Mouse (Mus musculus) CH12.LX (cell line): ENCODE results near the gene Tgfb2. TPM values are rescaled to one million over a fixed set of nuclear protein-coding genes. Genes with fewer than 3 reads are reported as not detected.

ENCODE experiments used
- DNase-seq: peaks from one replicate; pipeline ENCODE4 v3.0.0-alpha.2; 2013; ENCODE audit errors: extremely low read depth
- H3K27ac ChIP-seq: 2 replicates; pipeline ENCODE4 v1.5.1; 2012; ENCODE audit warnings: low read depth, mild to moderate bottlenecking, control low read depth, moderate library complexity; ENCODE audit not compliant: insufficient read depth
- H3K27me3 ChIP-seq: replicated peaks from 2 replicates; pipeline ENCODE3; 2012; ENCODE audit warnings: inconsistent platforms
- H3K36me3 ChIP-seq, 2 experiments: replicated peaks in 1 of 2; 2 replicates each; pipeline versions ENCODE3 to v1.6.1; 2012; ENCODE audit warnings: inconsistent platforms in 1 of 2, low read length in 1 of 2, mild to moderate bottlenecking in 1 of 2, mixed read lengths in 1 of 2, moderate library complexity in 1 of 2; ENCODE audit not compliant: control insufficient read depth in 1 of 2, insufficient read depth in 1 of 2
- H3K4me1 ChIP-seq, 2 experiments: 2 replicates each; pipeline ENCODE4 v1.6.1; 2012; ENCODE audit warnings: inconsistent platforms in 1 of 2, moderate library complexity in 1 of 2; ENCODE audit not compliant: insufficient read depth in 2 of 2, control insufficient read depth in 1 of 2
- H3K4me2 ChIP-seq: 2 replicates; pipeline ENCODE4 v1.6.1; 2012; ENCODE audit warnings: low read depth, mild to moderate bottlenecking, control low read depth; ENCODE audit not compliant: poor library complexity, insufficient read depth, severe bottlenecking
- H3K4me3 ChIP-seq, 3 experiments: fragments of 150-350 bp in 1 of 3; sonication (generic) in 1 of 3; replicated peaks in 1 of 3; 2 replicates each; pipeline versions ENCODE3 to v1.5.1; 2011 to 2012; ENCODE audit warnings: low read depth in 2 of 3, low read length in 2 of 3, mild to moderate bottlenecking in 2 of 3, moderate library complexity in 2 of 3, control low read depth in 1 of 3, improper control_type of control experiment in 1 of 3, inconsistent platforms in 1 of 3, mixed read lengths in 1 of 3; ENCODE audit not compliant: poor library complexity in 1 of 3
- H3K79me2 ChIP-seq: replicated peaks from 2 replicates; pipeline ENCODE4 v1.6.1; 2012; ENCODE audit warnings: mild to moderate bottlenecking, moderate library complexity; ENCODE audit not compliant: control insufficient read depth, poor library complexity, insufficient read depth, severe bottlenecking; ENCODE audit errors: extremely low read depth
- H3K9ac ChIP-seq: 2 replicates; pipeline ENCODE4 v1.6.1; 2012; ENCODE audit warnings: low read depth, mild to moderate bottlenecking, control low read depth, moderate library complexity; ENCODE audit not compliant: insufficient read depth
- H3K9me3 ChIP-seq: replicated peaks from 2 replicates; pipeline ENCODE3; 2012; ENCODE audit warnings: low read length, inconsistent platforms, mixed read lengths
- CHD1 ChIP-seq: IDR thresholded peaks from 2 replicates; pipeline ENCODE4 v1.6.1; 2012; ENCODE audit warnings: low read depth, low read length, improper control_type of control experiment, inconsistent platforms
- CHD2 ChIP-seq: IDR thresholded peaks from 2 replicates; pipeline ENCODE4 v1.6.1; 2011; ENCODE audit warnings: low read length, improper control_type of control experiment
- CTCF ChIP-seq, 2 experiments: IDR thresholded peaks in 1 of 2; conservative IDR thresholded peaks in 1 of 2; 2 replicates each; pipeline ENCODE4 v1.5.1; 2011 to 2012; ENCODE audit warnings: low read depth in 2 of 2, low read length in 2 of 2, improper control_type of control experiment in 1 of 2, inconsistent platforms in 1 of 2, mild to moderate bottlenecking in 1 of 2, moderate library complexity in 1 of 2
- E2F4 ChIP-seq: IDR thresholded peaks from 2 replicates; pipeline ENCODE4 v1.6.1; 2011; ENCODE audit warnings: low read depth, low read length, improper control_type of control experiment; ENCODE audit not compliant: insufficient replicate concordance
- ELF1 ChIP-seq: IDR thresholded peaks from 2 replicates; pipeline ENCODE4 v1.6.1; 2014; ENCODE audit warnings: low read depth, mild to moderate bottlenecking, inconsistent platforms, low read length, improper control_type of control experiment
- ETS1 ChIP-seq: conservative IDR thresholded peaks from 2 replicates; pipeline ENCODE4 v1.6.1; 2012; ENCODE audit warnings: low read depth, mild to moderate bottlenecking, inconsistent platforms, low read length, improper control_type of control experiment, moderate library complexity
- GABPA ChIP-seq: IDR thresholded peaks from 2 replicates; pipeline ENCODE4 v1.6.1; 2012; ENCODE audit warnings: low read depth, low read length, improper control_type of control experiment, inconsistent platforms; ENCODE audit not compliant: insufficient replicate concordance
- IRF4 ChIP-seq: IDR thresholded peaks from 2 replicates; pipeline ENCODE4 v1.6.1; 2014; ENCODE audit warnings: low read depth, mild to moderate bottlenecking, inconsistent platforms, low read length, improper control_type of control experiment
- MAFK ChIP-seq: IDR thresholded peaks from 2 replicates; pipeline ENCODE4 v1.6.1; 2011; ENCODE audit warnings: low read length, improper control_type of control experiment; ENCODE audit not compliant: insufficient replicate concordance
- MAX ChIP-seq: IDR thresholded peaks from 2 replicates; pipeline ENCODE4 v1.6.1; 2011; ENCODE audit warnings: low read length, improper control_type of control experiment
- MAZ ChIP-seq: IDR thresholded peaks from 2 replicates; pipeline ENCODE4 v1.6.1; 2012; ENCODE audit warnings: low read depth, mild to moderate bottlenecking, inconsistent platforms, low read length, improper control_type of control experiment, moderate library complexity
- MEF2A ChIP-seq: IDR thresholded peaks from 2 replicates; pipeline ENCODE4 v1.6.1; 2014; ENCODE audit warnings: low read depth, mild to moderate bottlenecking, inconsistent platforms, low read length, improper control_type of control experiment, borderline replicate concordance
- MXI1 ChIP-seq: IDR thresholded peaks from 2 replicates; pipeline ENCODE4 v1.6.1; 2011; ENCODE audit warnings: mild to moderate bottlenecking, low read depth, low read length, improper control_type of control experiment
- MYC ChIP-seq: IDR thresholded peaks from 2 replicates; pipeline ENCODE4 v1.6.1; 2011; ENCODE audit warnings: low read depth, mild to moderate bottlenecking, improper control_type of control experiment, low read length
- NELFE ChIP-seq: IDR thresholded peaks from 2 replicates; pipeline ENCODE4 v1.6.1; 2011; ENCODE audit warnings: low read depth, low read length, improper control_type of control experiment
- NRF1 ChIP-seq: IDR thresholded peaks from 2 replicates; pipeline ENCODE4 v1.6.1; 2014; ENCODE audit warnings: low read depth, mild to moderate bottlenecking, inconsistent platforms, low read length, improper control_type of control experiment, moderate library complexity
- PAX5 ChIP-seq: IDR thresholded peaks from 2 replicates; pipeline ENCODE4 v1.6.1; 2012; ENCODE audit warnings: low read length, inconsistent platforms, mixed read lengths
- POLR2AphosphoS2 ChIP-seq: IDR thresholded peaks from 2 replicates; pipeline ENCODE4 v1.6.1; 2011; ENCODE audit warnings: low read depth, low read length, improper control_type of control experiment
- RAD21 ChIP-seq: IDR thresholded peaks from 2 replicates; pipeline ENCODE4 v1.6.1; 2011; ENCODE audit warnings: low read depth, mild to moderate bottlenecking, low read length, improper control_type of control experiment, moderate library complexity
- RCOR1 ChIP-seq: conservative IDR thresholded peaks from 2 replicates; pipeline ENCODE4 v1.6.1; 2012; ENCODE audit warnings: low read depth, mild to moderate bottlenecking, inconsistent platforms, low read length, improper control_type of control experiment
- SIN3A ChIP-seq: IDR thresholded peaks from 2 replicates; pipeline ENCODE4 v1.6.1; 2012; ENCODE audit warnings: low read length, improper control_type of control experiment, inconsistent platforms
- SMC3 ChIP-seq: IDR thresholded peaks from 2 replicates; pipeline ENCODE4 v1.6.1; 2011; ENCODE audit warnings: low read depth, low read length, improper control_type of control experiment
- TBP ChIP-seq: conservative IDR thresholded peaks from 2 replicates; pipeline ENCODE4 v1.6.1; 2011; ENCODE audit warnings: low read depth, low read length, improper control_type of control experiment
- UBTF ChIP-seq: IDR thresholded peaks from 2 replicates; pipeline ENCODE4 v1.6.1; 2012; ENCODE audit warnings: low read depth, mild to moderate bottlenecking, inconsistent platforms, low read length, improper control_type of control experiment, moderate library complexity
- USF2 ChIP-seq: conservative IDR thresholded peaks from 2 replicates; pipeline ENCODE4 v1.6.1; 2011; ENCODE audit warnings: low read depth, low read length, improper control_type of control experiment
- ZC3H11A ChIP-seq: IDR thresholded peaks from 2 replicates; pipeline ENCODE4 v1.6.1; 2012; ENCODE audit warnings: low read depth, mild to moderate bottlenecking, inconsistent platforms, low read length, improper control_type of control experiment
- ZKSCAN1 ChIP-seq: IDR thresholded peaks from 2 replicates; pipeline ENCODE4 v1.6.1; 2012; ENCODE audit warnings: low read depth, inconsistent platforms, low read length, improper control_type of control experiment, borderline replicate concordance
- ZMIZ1 ChIP-seq: IDR thresholded peaks from 2 replicates; pipeline ENCODE4 v1.6.1; 2012; ENCODE audit warnings: low read depth, mild to moderate bottlenecking, inconsistent platforms, low read length, improper control_type of control experiment
- dilution Hi-C: fragments of 300-500 bp; cut with MboI; formaldehyde crosslinking; loops from 2 replicates; pipeline ENCODE4 v1.14.3; 2020; ENCODE audit warnings: low sequenced_read_pairs; ENCODE audit not compliant: extremely low pct_unique_long_range_greater_than_20kb, extremely low pct_ligation_motif_present
- in situ Hi-C: fragments of 300-500 bp; cut with MboI; formaldehyde crosslinking; loops from 3 replicates; pipeline ENCODE4 v1.14.3; 2019; ENCODE audit warnings: low sequenced_read_pairs, low pct_ligation_motif_present, low pct_unique_long_range_greater_than_20kb, mixed read lengths
- polyA plus RNA-seq: library from polyadenylated mRNA; unstranded; fragments of >175 nt; gene quantifications from 2 replicates; pipeline ENCODE4 v1.2.1, GENCODE M21; 2012; ENCODE audit warnings: low read depth; ENCODE audit not compliant: insufficient read length
- total RNA-seq, 2 experiments: library from RNA; depleted of rRNA; stranded (reverse); fragments of 300-350 nt in 1 of 2; fragments of >200 nt in 1 of 2; gene quantifications; 2 replicates each; pipeline ENCODE4 v1.2.3; 2012 to 2014

Gene Tgfb2
- total and polyA plus RNA-seq, 3 experiments, result 0.04 TPM; not detected in 2

GRCm38 (mm10) chr1:186610481-186610880 is 95.3 kb downstream of the Tgfb2 start:
- in situ Hi-C loops (no loop called here), dilution Hi-C loops (no loop called here)
- no peak overlapping the region for H3K4me3 ChIP-seq
- H3K27ac ChIP-seq, result no peak overlapping the region
- H3K36me3 ChIP-seq, result no peaks in the 10 kb centered on the region
- peaks cover 15% of the 10 kb centered on the region for H3K9me3 ChIP-seq
- no peaks in the 10 kb centered on the region for H3K27me3 ChIP-seq
- H3K79me2 ChIP-seq, result no peaks in the 10 kb centered on the region
- H3K9ac ChIP-seq, result no peak overlapping the region
- no peak overlapping the region for H3K4me2 ChIP-seq
- no peaks in the 10 kb centered on the region for H3K4me1 ChIP-seq
- TF ChIP-seq CHD1 (no peak), ZC3H11A (no peak), E2F4 (no peak), TBP (no peak), MAX (no peak), ZMIZ1 (no peak), RAD21 (no peak), SIN3A (no peak), POLR2AphosphoS2 (no peak), MXI1 (no peak), NRF1 (no peak), ETS1 (no peak), PAX5 (no peak), ZKSCAN1 (no peak), MEF2A (no peak), IRF4 (no peak), GABPA (no peak), MYC (no peak)
- TF ChIP-seq, all 38 proteins: peak for 0
- no peak for DNase-seq

- in situ Hi-C loops, result no loop called here
- Histone ChIP-seq H3K27me3 (no peaks in the 10 kb centered on the region), H3K79me2 (no peaks in the 10 kb centered on the region), H3K4me2 (no peak overlapping the region), H3K27ac (no peak overlapping the region), H3K4me1 (no peaks in the 10 kb centered on the region), H3K9me3 (peaks cover 16% of the 10 kb centered on the region), H3K9ac (no peak overlapping the region), H3K36me3 (no peaks in the 10 kb centered on the region), H3K4me3 (no peak overlapping the region)
- dilution Hi-C loops, result no loop called here
- no peak for DNase-seq
- TF ChIP-seq TBP (no peak), SIN3A (no peak), NRF1 (no peak), NELFE (no peak), MAFK (no peak), UBTF (no peak), MYC (no peak), RCOR1 (no peak), SMC3 (no peak), CTCF (conservative IDR thresholded peaks at IDR 0.05 in 1 of 2, IDR thresholded peaks at IDR 0.05 in 1 of 2; ENCODE audit: low read depth in 2 of 2, low read length in 2 of 2) (no peak), POLR2AphosphoS2 (no peak), CHD2 (no peak), MXI1 (no peak), RAD21 (no peak), MEF2A (no peak), MAZ (no peak), ZKSCAN1 (no peak), USF2 (no peak), ZC3H11A (no peak), ELF1 (no peak)
These were observed 96.0 kb downstream of the Tgfb2 start for GRCm38 (mm10) chr1:186609793-186610233.
